Mouse (Mus musculus) naive thymus-derived CD4-positive, alpha-beta T cell, adult 2 months (primary cell): ENCODE measurements around the gene Ssty1.
"Not testable (repeated sequence)": the region's sequence is repeated elsewhere in the genome, so short reads cannot be mapped to it uniquely, and the experiment has no call there.

ENCODE experiments used
- DNase-seq: peaks from one replicate; pipeline ENCODE4 v3.0.0-alpha.2; 2011; ENCODE audit warnings: low read depth

Ssty1 gene

GRCm38 (mm10) chrY:18088816-18089215 is at the start of gene Ssty1:
Ssty1 (plus strand) TSS chrY:18089116.
- not testable (repeated sequence) for DNase-seq

- not testable (repeated sequence) for DNase-seq
These were observed 27.2 kb upstream of the Ssty1 start, which contains the start of gene Gm21764 for GRCm38 (mm10) chrY:18061712-18062111. Gm21764 (minus strand) TSS chrY:18061812.
